In genomic region chr3:96333396-96334174, GRCm38 (mm10) we compare ENCODE assay signal across 8 mouse cellular contexts. TPM values are rescaled to one million over a fixed set of nuclear protein-coding genes. Genes with fewer than 3 reads are reported as not detected.
DNase-seq lines count a peak whose midpoint lies in the region; ATAC-seq lines count a peak whose summit lies in the region.

No protein-coding gene starts in this region.

- DNase-seq in kidney, postnatal 36 days = no peak
- DNase-seq in R1 (ENCODE audit: low read depth, low spot score) = peak; percentile 74
- DNase-seq in hindbrain, embryonic 10.5 days (ENCODE audit: low spot score) = peak; percentile 54
- peak; percentile 33 for DNase-seq in mesoderm, embryonic 11.5 days (ENCODE audit: low read depth, low spot score)
- DNase-seq in layer of hippocampus, adult 9-10 months (ENCODE audit: low spot score) = no peak
- DNase-seq in left cerebral cortex, postnatal 36 days (ENCODE audit: low spot score in 2 of 2) = no peak
- DNase-seq in ovary, postnatal 14 days (ENCODE audit: low spot score) = no peak

- H3K36me3 ChIP-seq in kidney, embryonic 15.5 days = no peaks in the 10 kb centered on the region
- H3K36me3 ChIP-seq in hindbrain, embryonic 10.5 days = no peaks in the 10 kb centered on the region

- H3K27me3 ChIP-seq in kidney, embryonic 15.5 days = peaks cover 99% of the 10 kb centered on the region
- peaks cover 99% of the 10 kb centered on the region for H3K27me3 ChIP-seq in hindbrain, embryonic 10.5 days (ENCODE audit: insufficient read depth, poor library complexity, severe bottlenecking)

- H3K4me2 ChIP-seq in kidney, embryonic 15.5 days = peak overlapping the region; percentile 46

- peaks cover 17% of the 10 kb centered on the region for H3K4me1 ChIP-seq in kidney, embryonic 15.5 days
- H3K4me1 ChIP-seq in hindbrain, embryonic 10.5 days (replicated peaks) = peaks cover 25% of the 10 kb centered on the region

- 2% methylated on average over 25 of the region's 25 CpGs for WGBS in kidney, embryonic 15.5 days
- 3% methylated on average over 25 of the region's 25 CpGs for WGBS in hindbrain, embryonic 10.5 days

- H3K9ac ChIP-seq in kidney, embryonic 15.5 days = no peak overlapping the region

- ATAC-seq in kidney, embryonic 15.5 days (replicated peaks; ENCODE audit: low FRiP score) = no peak

- intact Hi-C loops in left cerebral cortex, postnatal 36 days (cut with DNase I) = loop anchor here (10.0 kb wide), 1 partner anchor 61 kb away; no protein-coding TSS in a partner anchor

- no peaks in the 10 kb centered on the region for H3K9me3 ChIP-seq in kidney, embryonic 15.5 days (replicated peaks)
- no peaks in the 10 kb centered on the region for H3K9me3 ChIP-seq in hindbrain, embryonic 10.5 days

- peak overlapping the region; percentile 27 for H3K4me3 ChIP-seq in kidney, embryonic 15.5 days (replicated peaks)
- H3K4me3 ChIP-seq in hindbrain, embryonic 10.5 days = peak overlapping the region; percentile 42

- no peak overlapping the region for H3K27ac ChIP-seq in kidney, embryonic 15.5 days
- H3K27ac ChIP-seq in hindbrain, embryonic 10.5 days = no peak overlapping the region

RNA-seq across cellular contexts. Expression of gene Fcgr1, which starts 39.8 kb away (rescaled TPM):
- polyA plus RNA-seq in kidney, embryonic 15.5 days (2015; fragmentation: Nextera tagmentation; extraction: Ambion mirVana) = 1.7 TPM in 2 replicates
- 1.7 and 1.9 TPM in 2 replicates for polyA plus RNA-seq in hindbrain, embryonic 10.5 days (2016; fragmentation: Nextera tagmentation; extraction: Ambion mirVana)
- total RNA-seq in left cerebral cortex, postnatal 36 days (2021) = 1 to 10 TPM; 2.1 to 2.2 TPM

Comparison
In these comparisons a context has a peak if more than half of its experiments do, and no peak if none do; other contexts are left out.
1. DNase-seq: peak in R1 (single experiment), hindbrain, embryonic 10.5 days (single experiment) and mesoderm, embryonic 11.5 days (single experiment); none in kidney, postnatal 36 days (0 of 2), layer of hippocampus, adult 9-10 months (single experiment), left cerebral cortex, postnatal 36 days (0 of 2) and ovary, postnatal 14 days (single experiment).